Mouse (Mus musculus) embryo, embryonic 10 days (tissue): ENCODE measurements around the gene Per3.

ENCODE experiments used
- DNase-seq: peaks from one replicate; pipeline ENCODE4 v3.0.0-alpha.2; 2015; ENCODE audit warnings: low spot score

The Per3 gene

DNA sequence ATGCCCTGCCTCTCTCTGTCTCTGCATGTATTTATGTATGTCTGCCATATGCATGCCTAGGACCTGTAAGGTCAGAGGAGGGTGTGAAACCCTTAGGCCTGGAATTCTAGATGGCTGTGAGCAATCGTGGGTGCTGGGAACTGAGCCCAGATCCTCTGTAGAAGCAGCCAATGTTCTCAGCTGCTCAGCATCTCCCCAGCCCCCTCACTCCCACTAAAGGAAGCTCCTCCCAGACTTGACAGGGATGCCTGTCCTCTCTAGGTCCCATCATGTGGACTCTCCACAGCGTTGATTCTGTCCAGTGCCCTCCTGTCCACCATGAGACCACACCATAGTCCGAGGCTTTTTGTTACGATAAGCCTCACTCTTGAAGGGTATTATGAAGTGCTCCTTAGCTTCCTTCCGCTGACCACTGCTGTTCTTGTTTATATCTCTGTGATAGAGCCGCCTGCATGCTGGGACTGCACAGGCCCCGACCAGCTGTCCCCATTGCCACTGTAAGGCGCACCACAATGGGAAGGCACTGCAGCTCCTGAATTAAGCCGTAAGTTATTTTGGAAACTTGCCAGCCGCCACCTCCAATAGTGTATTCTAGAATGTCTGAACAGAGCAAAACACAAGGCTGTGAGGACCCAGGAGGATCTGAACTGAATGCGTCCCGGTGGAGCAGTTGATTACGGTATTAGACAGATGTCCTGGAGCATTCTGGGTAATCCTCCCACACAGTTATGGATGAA is 87.9 kb downstream of the Per3 start:
- DNase-seq, result no peak
